Comparison of ENCODE assay signal across 11 mouse cellular contexts in the genomic region with DNA sequence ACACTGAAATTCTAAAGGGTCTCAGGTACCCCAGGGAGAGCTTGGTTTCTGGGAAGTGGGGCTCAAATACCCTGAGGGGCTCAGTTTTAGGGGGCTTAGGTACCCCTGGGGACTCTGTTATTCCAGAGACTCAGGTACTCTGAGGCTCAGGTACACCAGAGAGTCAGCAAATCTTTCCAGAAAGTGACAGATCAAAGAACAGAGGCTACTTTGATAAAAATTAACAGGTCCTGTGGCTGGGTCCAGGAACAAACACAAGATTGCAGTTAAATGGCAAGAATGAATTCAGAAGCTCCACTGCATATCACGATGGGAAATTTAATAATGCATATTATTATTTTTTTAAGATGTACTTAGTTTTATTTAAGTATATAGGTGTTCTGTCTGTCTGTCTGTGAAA.
"Had no signal": no experiment of that assay in that cellular context is flagged by ENCODE, and none has a peak within 500 bp of the region (broad histone marks: within the 10 kb centered on the region; RNA-seq: fewer than 3 reads in every experiment).

No protein-coding gene starts in this region.

- H3K4me1 ChIP-seq: hindbrain, embryonic 15.5 days; limb, embryonic 13.5 days; liver, embryonic 13.5 days; stomach, embryonic 15.5 days had no signal

- H3K36me3 ChIP-seq: hindbrain, embryonic 15.5 days; limb, embryonic 13.5 days; liver, embryonic 13.5 days; midbrain, embryonic 12.5 days; stomach, embryonic 15.5 days had no signal

- DNase-seq: left cerebral cortex, postnatal 4 days; liver, embryonic 13.5 days; lung, adult 18-20 months; right cerebral cortex, postnatal 14 days; thymus, postnatal 36 days had no signal

- H3K9me3 ChIP-seq: hindbrain, embryonic 15.5 days; limb, embryonic 13.5 days; liver, embryonic 13.5 days; midbrain, embryonic 12.5 days; stomach, embryonic 15.5 days had no signal

- H3K4me3 ChIP-seq: hindbrain, embryonic 15.5 days; limb, embryonic 13.5 days; liver, embryonic 13.5 days; midbrain, embryonic 12.5 days; stomach, embryonic 15.5 days had no signal

- H3K9ac ChIP-seq: hindbrain, embryonic 15.5 days; limb, embryonic 13.5 days; liver, embryonic 13.5 days; midbrain, embryonic 12.5 days; stomach, embryonic 15.5 days had no signal

- H3K27ac ChIP-seq: hindbrain, embryonic 15.5 days; kidney, postnatal 0 days; limb, embryonic 13.5 days; liver, embryonic 13.5 days; stomach, embryonic 15.5 days had no signal

- H3K4me2 ChIP-seq: hindbrain, embryonic 15.5 days; limb, embryonic 13.5 days; liver, embryonic 13.5 days; midbrain, embryonic 12.5 days; stomach, embryonic 15.5 days had no signal

- ATAC-seq: midbrain, embryonic 16.5 days had no signal

- H3K27me3 ChIP-seq: hindbrain, embryonic 15.5 days; limb, embryonic 13.5 days; liver, embryonic 13.5 days; midbrain, embryonic 12.5 days; stomach, embryonic 15.5 days had no signal
